Mouse (Mus musculus): Measurements from ENCODE around the gene Ch25h.

Gene Ch25h

GRCm38 (mm10) chr19:34474991-34475971 lies at the start of gene Ch25h:
Gene Ch25h, minus strand, starts transcription at chr19:34475164.
- CTCF ChIA-PET = interaction anchor here (1.5 kb wide), 1 partner anchor 8 kb away, joined by 3 read pairs; no protein-coding TSS in a partner anchor

- CTCF ChIA-PET = interaction anchor here (0.7 kb wide), 1 partner anchor 8 kb away, joined by 3 read pairs; no protein-coding TSS in a partner anchor
Measured at GRCm38 (mm10) chr19:34524646-34525045, 49.7 kb upstream of the Ch25h start.

GRCm38 (mm10) chr19:34523106-34523725 lies 48.3 kb upstream of the Ch25h start:
- CTCF ChIA-PET = no interaction called here

- CTCF ChIA-PET = no interaction called here
Measured at GRCm38 (mm10) chr19:34521978-34522377, 47.0 kb upstream of the Ch25h start.

GRCm38 (mm10) chr19:34521361-34521760 lies 46.4 kb upstream of the Ch25h start:
- CTCF ChIA-PET = no interaction called here

GRCm38 (mm10) chr19:34520051-34520450 lies 45.1 kb upstream of the Ch25h start:
- CTCF ChIA-PET = interaction anchor here (0.6 kb wide), 1 partner anchor 51 kb away, joined by 4 read pairs; no protein-coding TSS in a partner anchor

GRCm38 (mm10) chr19:34519646-34520045 lies 44.7 kb upstream of the Ch25h start:
- CTCF ChIA-PET = interaction anchor here (0.6 kb wide), 1 partner anchor 51 kb away, joined by 4 read pairs; no protein-coding TSS in a partner anchor

- CTCF ChIA-PET = interaction anchor here (0.6 kb wide), 1 partner anchor 138 kb away, joined by 5 read pairs; no protein-coding TSS in a partner anchor
Measured at GRCm38 (mm10) chr19:34518786-34519185, 43.8 kb upstream of the Ch25h start.

- CTCF ChIA-PET = no interaction called here
Measured at GRCm38 (mm10) chr19:34517812-34518594, 43.0 kb upstream of the Ch25h start.

GRCm38 (mm10) chr19:34517197-34517596 lies 42.2 kb upstream of the Ch25h start:
- CTCF ChIA-PET = no interaction called here

GRCm38 (mm10) chr19:34516346-34516745 lies 41.4 kb upstream of the Ch25h start:
- CTCF ChIA-PET = interaction anchor here (0.6 kb wide), 1 partner anchor 9 kb away, joined by 3 read pairs; no protein-coding TSS in a partner anchor

GRCm38 (mm10) chr19:34515681-34516080 lies 40.7 kb upstream of the Ch25h start:
- CTCF ChIA-PET = no interaction called here

GRCm38 (mm10) chr19:34511528-34511927 lies 36.6 kb upstream of the Ch25h start:
- CTCF ChIA-PET = no interaction called here

- CTCF ChIA-PET = interaction anchor here (0.6 kb wide), 1 partner anchor 39 kb away, joined by 3 read pairs; no protein-coding TSS in a partner anchor
Measured at GRCm38 (mm10) chr19:34510717-34511116, 35.8 kb upstream of the Ch25h start.

GRCm38 (mm10) chr19:34505161-34505721 lies 30.3 kb upstream of the Ch25h start:
- CTCF ChIA-PET = interaction anchor here (0.9 kb wide), 1 partner anchor 131 kb away, joined by 3 read pairs; no protein-coding TSS in a partner anchor

- CTCF ChIA-PET = interaction anchor here (0.6 to 0.8 kb wide), 2 partner anchors 134 to 136 kb away, joined by 3 read pairs; no protein-coding TSS in a partner anchor
Measured at GRCm38 (mm10) chr19:34500763-34501162, 25.8 kb upstream of the Ch25h start.

- CTCF ChIA-PET = no interaction called here
Measured at GRCm38 (mm10) chr19:34496353-34496752, 21.4 kb upstream of the Ch25h start.

- CTCF ChIA-PET = no interaction called here
Measured at GRCm38 (mm10) chr19:34493859-34494258, 18.9 kb upstream of the Ch25h start.

- CTCF ChIA-PET = no interaction called here
Measured at GRCm38 (mm10) chr19:34483547-34483946, 8.6 kb upstream of the Ch25h start.

GRCm38 (mm10) chr19:34474228-34474990 lies 555 bp downstream of the Ch25h start:
- CTCF ChIA-PET = interaction anchor here (0.6 kb wide), 1 partner anchor 155 kb away, joined by 4 read pairs; no protein-coding TSS in a partner anchor

All from spleen, embryonic (tissue).